Mouse (Mus musculus): Measurements from ENCODE around the gene Ninj1.

Ninj1 gene

DNA sequence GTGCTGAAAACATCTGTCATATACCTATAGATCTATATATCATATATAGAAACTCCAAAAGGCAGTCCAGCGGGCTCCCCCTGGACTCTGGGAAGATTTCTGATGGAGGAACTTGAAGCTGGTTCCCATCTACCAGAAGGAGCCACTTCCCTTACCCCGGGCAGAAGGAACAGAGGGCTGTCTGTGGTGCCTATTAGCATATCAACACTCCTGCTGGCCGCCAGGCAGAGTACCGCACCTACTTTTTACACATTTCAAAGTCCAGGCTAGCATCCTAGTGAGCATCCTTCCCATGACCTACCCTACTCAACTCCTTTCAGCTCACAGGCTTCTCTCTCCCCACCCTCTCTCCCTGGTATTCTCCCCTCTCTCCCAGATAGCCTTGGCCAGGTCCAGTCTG is 38.3 kb downstream of the Ninj1 start:
- WGBS = 65% methylated on average over 4 of the region's 4 CpGs

DNA sequence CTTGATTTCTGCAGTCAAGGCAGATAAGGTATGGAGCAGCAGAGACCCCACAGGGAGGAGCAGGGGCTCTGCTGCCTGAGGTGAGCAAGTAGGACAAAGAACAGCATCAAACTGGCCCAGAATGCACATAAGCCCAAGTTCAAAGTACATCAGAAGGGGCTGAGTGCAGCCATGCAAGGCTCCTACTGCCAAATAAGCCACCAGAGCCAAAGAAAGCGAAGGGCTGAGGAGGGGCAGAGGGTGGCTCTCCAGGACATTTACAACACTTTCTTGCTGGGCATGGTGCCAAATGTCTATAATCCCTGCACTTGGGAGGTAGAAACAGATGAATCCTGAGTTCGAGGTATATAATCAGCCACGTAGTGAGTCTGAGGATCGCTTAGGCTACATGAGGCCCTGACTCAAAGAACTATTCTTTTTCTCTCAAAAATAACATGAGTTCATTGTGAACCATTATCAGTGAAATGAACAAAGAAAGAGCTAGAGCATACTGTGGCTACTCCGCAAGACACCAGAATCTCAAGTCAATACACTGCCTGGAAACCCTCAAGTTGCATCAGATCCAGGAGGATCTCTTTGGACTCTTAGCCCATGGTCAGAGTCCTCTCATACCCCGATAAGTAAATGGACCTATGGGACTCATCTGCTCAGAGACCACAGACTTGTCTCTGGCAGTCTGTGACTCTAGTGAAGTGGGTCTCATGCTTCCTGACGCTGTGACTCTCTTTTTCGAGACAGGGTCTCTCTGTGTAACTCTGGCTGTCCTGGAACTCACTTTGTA is 46.7 kb downstream of the Ninj1 start:
- 91% methylated on average over 8 of the region's 8 CpGs for WGBS

DNA sequence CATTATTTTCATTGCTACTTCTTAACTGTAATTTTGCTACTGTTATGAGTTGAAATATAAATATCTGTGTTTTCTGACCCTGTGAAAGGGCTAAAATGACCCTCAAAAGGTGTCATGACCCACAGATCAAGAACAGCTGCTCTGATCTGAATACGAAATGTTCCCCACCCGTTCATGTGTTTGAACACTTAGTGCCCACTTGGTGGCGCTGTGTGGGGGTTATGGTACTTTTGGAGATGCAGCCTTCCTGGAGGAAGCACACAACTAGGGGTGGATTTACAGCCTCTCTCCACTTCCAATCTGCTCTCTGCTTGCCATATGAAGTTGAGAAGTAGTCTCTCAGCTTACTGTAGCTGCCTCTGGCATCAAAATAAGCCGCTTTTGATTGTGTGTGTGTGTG is 47.4 kb downstream of the Ninj1 start:
- WGBS = 96% methylated on average over 4 of the region's 4 CpGs

DNA sequence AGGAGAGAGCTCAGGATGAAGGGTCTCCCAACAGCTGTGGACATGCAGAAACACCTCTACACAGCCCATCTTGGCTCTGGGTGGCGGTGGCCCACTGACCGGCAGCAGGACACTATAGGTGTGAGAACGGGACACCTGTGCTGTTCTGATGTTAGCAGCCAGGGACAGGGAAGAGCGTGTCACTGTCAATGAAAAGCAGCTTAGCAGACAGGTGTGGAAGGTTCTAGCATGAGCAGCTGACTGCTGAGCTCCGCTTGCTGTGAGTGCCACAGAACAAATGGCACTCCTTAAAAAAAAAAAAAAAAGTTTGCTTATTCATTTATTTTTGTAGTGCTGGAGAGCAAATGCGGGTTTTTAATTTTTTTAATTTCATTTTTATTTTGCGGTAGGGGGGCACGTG is 50.3 kb downstream of the Ninj1 start:
- 94% methylated on average over 8 of the region's 8 CpGs for WGBS

DNA sequence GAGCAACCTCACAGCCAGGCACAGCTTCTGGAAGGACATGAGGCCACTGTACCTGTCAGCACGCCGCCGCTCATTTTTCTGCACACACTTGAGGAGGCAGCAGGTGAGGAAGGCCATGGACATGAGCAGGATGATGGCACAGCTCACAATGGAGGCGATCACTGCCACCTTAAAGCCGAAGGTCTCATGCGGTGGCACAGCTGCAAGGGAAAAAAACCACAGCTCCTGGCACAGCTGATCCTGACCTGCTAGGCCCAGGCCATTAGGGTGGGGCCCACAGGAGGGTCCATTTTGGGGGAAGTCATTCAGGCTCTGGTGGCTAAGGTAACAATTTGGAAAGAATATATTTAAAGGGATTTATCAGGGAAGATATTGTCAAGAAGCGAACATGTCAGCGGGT is 51.5 kb downstream of the Ninj1 start:
- WGBS = 96% methylated on average over 8 of the region's 8 CpGs

DNA sequence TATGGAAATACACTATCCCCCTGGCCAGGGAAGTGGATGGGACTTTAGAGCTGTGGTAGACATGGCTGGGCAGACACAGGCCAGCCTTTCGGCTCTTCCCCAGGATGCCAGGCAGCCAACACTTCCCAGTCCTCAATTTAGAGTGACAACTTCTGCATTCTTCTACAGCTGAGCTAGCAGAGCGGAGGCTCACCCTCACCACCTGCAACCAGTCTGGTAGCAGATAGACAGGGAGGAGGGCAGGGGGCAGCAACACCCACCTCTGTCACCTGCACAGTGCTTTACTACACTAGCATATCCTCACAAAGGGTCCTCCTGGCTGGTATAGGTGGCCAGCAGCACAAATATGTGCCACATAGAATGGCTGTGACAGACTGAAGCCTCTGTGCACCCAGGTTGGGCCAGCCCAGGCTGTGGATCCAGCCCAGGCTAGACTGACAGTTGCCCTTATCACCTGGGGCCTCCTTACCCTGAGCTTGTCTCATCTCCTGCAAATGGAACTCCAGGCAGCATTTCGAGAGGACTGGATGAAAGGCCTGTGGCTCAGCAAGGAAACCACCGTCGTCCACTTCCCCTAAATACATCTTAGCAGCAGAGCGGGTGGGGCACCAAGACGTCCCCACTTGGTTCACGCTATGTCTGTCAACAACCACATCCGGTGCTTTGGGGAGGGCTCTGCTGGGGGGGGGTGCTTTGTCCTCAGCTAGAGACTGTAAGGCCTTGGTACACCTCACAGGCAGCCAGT is 55.2 kb downstream of the Ninj1 start:
- WGBS = 86% methylated on average over 9 of the region's 9 CpGs

DNA sequence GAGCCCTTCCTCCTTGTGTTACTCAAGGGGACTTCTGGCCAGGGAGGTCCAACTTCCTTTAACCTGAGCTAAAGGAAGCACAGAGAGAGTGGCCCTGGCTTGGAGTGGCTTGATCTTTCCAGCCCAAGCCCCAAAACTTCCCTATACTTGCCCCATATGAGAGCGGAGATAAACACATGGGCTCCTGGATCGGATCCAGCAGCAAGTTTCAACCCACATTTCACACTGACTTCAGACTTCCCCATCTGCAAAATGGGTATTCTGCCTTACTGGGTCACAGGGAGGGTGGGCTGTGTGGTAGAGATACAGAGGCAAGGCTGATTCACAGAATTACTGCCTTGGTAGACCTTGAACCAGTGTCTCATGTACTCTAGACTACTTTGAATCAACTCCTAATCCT is 56.2 kb downstream of the Ninj1 start:
- 86% methylated on average over 2 of the region's 2 CpGs for WGBS

DNA sequence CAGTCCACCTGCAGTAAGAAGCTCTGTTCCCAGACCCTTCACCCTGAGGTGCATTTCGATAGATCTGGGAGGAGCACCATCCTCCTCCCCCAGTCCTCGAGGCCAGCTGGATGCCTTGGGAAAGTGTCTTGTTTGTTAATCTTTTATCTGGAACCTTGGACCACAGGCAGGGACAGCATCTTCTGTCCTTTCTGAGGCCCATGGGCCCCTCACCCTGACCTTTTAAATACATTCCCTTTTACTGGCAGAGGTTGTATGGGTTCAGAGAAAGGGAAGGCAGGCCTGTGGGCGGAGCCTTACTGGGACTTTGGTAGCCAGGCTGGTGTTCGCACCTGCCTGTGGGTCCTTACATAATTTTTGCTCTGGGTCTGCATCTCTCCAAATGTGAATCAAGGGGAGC is 58.0 kb downstream of the Ninj1 start:
- 78% methylated on average over 4 of the region's 4 CpGs for WGBS
